Mouse (Mus musculus) liver (tissue): Measurements from ENCODE around the gene Gucy2e.

Experiments
- DNase-seq: peaks from one replicate; pipeline ENCODE4 v3.0.0-alpha.2; 2020; ENCODE audit warnings: mixed read lengths

Gucy2e gene

DNA sequence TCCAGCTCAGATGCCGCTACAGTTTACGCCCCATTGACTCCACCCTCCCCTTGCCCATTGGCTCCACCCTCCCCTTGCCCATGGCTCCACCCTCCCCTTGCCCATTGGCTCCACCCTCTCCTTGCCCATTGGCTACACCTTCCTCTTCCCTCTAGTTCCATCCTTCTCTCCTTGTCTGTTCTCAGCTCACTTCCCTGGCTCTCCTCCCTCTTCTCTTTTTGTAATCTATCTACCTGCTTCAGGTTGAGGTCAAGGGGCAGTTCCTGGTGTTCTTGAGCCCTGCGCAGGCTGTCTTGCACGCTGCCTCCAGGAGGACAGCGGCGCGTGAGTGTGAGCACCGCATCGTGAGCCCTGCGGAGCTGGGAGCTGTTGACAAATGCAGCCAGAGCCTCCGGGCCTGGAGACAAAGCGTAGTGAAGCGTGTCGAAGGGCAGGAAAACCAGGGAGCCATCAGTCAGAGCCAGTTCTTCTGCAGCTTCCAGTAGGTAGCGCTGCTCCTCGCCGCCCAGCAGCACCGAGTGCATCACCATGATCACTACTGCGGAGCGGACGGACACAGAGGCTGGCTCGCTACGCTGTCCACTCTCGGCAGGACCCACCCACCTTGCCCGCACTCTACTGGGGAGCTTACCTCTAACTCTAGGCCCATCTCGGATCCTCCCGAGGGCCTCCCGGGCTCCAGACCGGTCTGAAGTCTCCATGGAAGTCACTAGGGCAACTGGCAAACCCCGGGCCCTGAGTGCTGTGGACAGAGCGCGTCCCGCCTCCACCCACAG lies 1.4 kb downstream of the Gucy2e start:
- DNase-seq: peak; percentile 83

DNA sequence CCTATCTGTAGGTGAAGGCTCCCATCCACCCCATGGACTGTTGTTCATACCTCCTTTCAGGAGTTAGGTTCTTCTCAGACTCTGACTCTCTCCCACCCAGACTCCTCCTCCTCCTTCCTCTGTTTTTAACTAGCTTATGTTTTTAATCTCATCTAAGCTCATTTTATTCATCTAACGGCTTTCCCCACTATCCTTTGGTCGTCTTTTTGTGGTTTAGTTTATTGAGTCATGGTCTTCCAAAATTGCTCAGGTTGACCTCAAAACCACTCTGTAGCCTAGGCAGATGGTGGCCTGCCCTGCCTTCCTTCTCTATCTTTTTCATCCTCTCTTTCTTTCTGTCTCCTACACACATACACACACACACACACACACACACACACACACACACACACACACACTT lies 3.7 kb downstream of the Gucy2e start:
- DNase-seq: no peak

- DNase-seq: no peak
These were observed 6.4 kb downstream of the Gucy2e start for GRCm38 (mm10) chr11:69230420-69230819.

- no peak for DNase-seq
These were observed 11.1 kb downstream of the Gucy2e start for GRCm38 (mm10) chr11:69225715-69226114.

DNA sequence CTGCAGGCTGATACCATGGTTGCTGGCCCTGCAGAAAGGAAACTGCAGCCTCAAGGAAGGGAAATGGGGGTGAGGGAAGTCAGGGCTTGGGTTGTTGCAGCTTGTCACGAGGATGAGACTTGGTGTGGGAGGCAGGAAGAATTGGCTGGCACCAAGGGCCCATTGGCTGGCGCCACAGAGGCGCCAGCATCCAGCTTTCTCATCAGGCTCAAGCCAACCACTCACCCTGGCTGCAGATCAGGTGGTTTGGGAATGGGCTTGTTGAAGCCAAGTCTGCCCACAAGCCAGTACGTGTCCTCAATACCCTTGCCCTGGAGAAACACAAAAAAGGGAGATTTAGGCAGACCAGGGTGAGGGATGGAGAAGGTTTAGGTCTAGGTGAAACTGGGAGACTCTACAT lies 13.7 kb downstream of the Gucy2e start:
- DNase-seq: no peak

GRCm38 (mm10) chr11:69221070-69221469 lies 15.8 kb downstream of the Gucy2e start:
- no peak for DNase-seq

- DNase-seq: no peak
These were observed 18.2 kb downstream of the Gucy2e start for GRCm38 (mm10) chr11:69218661-69219060.

DNA sequence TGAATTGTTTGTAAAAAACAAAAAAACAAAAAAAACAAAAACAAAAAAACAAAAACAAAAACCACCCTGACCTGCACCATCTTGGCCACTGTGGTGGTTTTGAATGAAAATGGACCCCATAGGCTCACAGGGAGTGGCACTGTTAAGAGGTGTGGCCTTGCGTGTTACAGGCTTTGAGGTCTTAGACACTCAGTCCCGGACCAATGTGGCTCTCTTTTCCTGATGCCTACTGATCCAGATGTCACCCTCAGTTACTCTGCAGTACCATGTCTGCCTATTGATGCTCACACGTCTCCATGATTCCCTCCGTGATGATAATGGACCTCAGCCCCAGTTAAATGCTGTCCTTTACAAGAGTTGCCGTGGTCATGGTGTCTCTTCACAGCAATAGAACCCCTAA lies 19.4 kb downstream of the Gucy2e start:
- no peak for DNase-seq

GRCm38 (mm10) chr11:69211431-69211830 lies 25.4 kb downstream of the Gucy2e start:
- no peak for DNase-seq

- no peak for DNase-seq
These were observed 34.2 kb downstream of the Gucy2e start for GRCm38 (mm10) chr11:69202469-69203230.

DNA sequence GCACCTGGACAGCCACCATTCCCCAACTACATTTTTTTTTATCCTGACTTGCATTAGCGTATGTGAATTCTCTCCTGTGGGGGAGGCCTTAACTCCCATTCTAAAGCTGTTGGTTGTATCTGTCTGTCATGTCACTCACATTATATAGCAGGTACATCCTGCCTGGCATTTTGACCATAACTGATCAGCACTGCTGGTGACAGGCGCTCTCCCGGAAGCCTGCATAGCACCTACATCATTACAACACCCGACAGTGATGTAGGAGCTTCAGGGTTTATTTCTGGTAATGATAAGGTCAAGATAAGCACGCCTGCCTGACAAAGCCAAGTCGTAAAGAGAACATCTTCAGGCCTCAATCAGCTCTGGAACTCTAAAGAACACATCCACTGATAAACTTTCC lies 36.6 kb downstream of the Gucy2e start:
- no peak for DNase-seq

GRCm38 (mm10) chr11:69199251-69199650 lies 37.6 kb downstream of the Gucy2e start:
- no peak for DNase-seq

- no peak for DNase-seq
These were observed 39.1 kb downstream of the Gucy2e start, which contains the start of gene Alox8 for GRCm38 (mm10) chr11:69197743-69198142. Alox8 (minus strand) TSS chr11:69197843.

GRCm38 (mm10) chr11:69197194-69197593 lies 39.6 kb downstream of the Gucy2e start:
- no peak for DNase-seq

GRCm38 (mm10) chr11:69196766-69197165 lies 40.1 kb downstream of the Gucy2e start:
- no peak for DNase-seq

DNA sequence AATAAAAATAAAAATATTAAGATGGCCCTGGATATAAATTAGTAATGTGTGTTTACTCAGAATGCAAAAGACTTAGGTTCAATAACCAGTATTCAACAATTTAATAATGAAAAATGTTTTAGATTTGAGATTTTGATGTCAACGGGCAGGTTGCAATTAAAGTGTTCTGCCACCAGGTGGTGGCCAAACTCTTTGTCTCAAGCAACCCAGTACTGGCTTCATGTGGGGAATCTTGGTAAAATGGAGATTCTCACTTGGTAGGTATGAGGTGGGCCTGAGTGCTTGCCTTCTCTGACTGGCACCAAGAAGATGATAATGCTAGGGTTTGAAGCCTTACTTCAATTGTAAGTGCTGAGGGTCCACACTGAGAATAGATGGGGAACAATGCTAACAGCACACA lies 44.0 kb downstream of the Gucy2e start:
- DNase-seq: peak; percentile 17

- peak; percentile 1 for DNase-seq
These were observed 50.9 kb downstream of the Gucy2e start for GRCm38 (mm10) chr11:69185936-69186335.

- DNase-seq: peak; percentile 1
These were observed 51.8 kb downstream of the Gucy2e start for GRCm38 (mm10) chr11:69185031-69185430.

GRCm38 (mm10) chr11:69180120-69180519 lies 56.7 kb downstream of the Gucy2e start:
- DNase-seq: no peak

- no peak for DNase-seq
These were observed 57.3 kb downstream of the Gucy2e start for GRCm38 (mm10) chr11:69179512-69179911.

GRCm38 (mm10) chr11:69178525-69178924 lies 58.3 kb downstream of the Gucy2e start:
- DNase-seq: no peak

DNA sequence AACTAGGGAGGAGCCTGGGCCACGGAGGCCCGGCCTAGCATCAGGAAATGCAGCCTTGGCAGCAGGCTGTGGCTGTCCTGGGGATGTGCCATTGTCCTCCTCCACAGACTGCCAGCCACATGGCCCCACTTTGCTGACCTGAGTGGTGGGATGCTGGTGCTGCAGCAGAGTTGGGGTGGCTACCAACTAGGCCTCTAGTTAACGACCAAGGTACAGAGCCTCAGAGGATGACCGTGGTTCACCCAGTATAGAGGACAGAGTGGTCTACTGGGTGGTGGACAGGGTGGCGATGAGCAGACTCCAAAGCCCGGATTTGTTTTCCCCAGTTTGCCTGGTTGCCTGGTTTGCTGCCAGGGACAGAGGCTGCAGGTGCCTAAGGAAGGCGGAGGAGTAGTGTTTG lies 62.1 kb downstream of the Gucy2e start:
- no peak for DNase-seq

DNA sequence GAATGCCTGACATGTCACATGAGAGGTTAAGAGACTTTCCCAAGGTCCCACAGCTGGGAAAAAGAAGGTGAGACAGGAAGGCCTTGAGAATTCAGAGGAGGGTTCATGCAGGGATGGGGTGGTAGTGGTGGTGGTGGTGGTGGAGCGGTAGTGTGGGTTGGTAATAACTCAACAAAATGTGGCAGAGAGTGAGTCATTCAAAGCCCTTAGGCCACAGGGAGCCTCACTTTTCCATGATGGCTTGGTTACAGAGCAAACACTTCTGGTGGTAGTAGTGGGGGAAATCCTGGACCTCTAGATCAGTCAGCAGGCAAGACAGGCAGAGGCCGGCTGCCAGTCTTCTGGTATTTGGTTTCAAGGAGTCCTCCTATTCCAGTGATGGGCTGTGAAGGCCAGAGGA lies 64.2 kb downstream of the Gucy2e start:
- no peak for DNase-seq

DNA sequence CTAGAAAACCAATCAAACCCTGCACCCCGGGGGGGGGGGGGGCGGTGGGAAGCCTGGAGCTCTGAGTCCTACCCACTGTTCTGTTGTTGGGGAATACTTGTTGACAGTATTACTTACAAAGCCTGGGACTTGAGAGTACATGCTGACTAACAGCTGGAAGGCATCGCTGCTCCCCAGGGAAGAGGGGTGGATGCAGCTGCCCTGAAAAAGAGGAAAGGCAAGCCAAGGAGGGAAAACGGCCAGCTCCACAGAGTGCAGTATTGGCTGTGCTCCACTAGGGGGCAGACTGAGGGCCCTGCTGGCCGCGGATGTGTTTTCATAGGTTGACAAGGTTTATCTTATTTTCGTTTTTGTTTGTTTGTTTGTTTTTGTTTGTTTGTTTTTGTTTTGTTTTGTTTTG lies 65.2 kb downstream of the Gucy2e start:
- peak; percentile 38 for DNase-seq
